8 mouse cellular contexts compared by ENCODE assay signal in genomic region chr5:146832769-146833448, GRCm38 (mm10). TPM values are rescaled to one million over a fixed set of nuclear protein-coding genes. Genes with fewer than 3 reads are reported as not detected.
DNase-seq lines count a peak whose midpoint lies in the region; ATAC-seq lines count a peak whose summit lies in the region.

TSS of gene Rpl21 (plus strand) at chr5:146832890.

- H3K4me2 ChIP-seq in heart, embryonic 14.5 days (ENCODE audit: low read length): peak within 1 kb of the TSS; percentile 88
- peak within 1 kb of the TSS; percentile 74 for H3K4me2 ChIP-seq in liver, embryonic 13.5 days
- peak within 1 kb of the TSS; percentile 80 for H3K4me2 ChIP-seq in stomach, embryonic 16.5 days (ENCODE audit: low read depth, low read length)

- H3K36me3 ChIP-seq in heart, embryonic 14.5 days (ENCODE audit: control insufficient read depth, insufficient read depth, low read length): peaks cover 41% of the 10 kb centered on the region
- peaks cover 42% of the 10 kb centered on the region for H3K36me3 ChIP-seq in liver, embryonic 13.5 days
- H3K36me3 ChIP-seq in stomach, embryonic 16.5 days (ENCODE audit: control insufficient read depth, insufficient read depth, low read length): peaks cover 21% of the 10 kb centered on the region

- peak; percentile 92 for ATAC-seq in CD4-positive, CD25-positive, alpha-beta regulatory T cell, adult 4 months
- peak; percentile 99 for ATAC-seq in heart, embryonic 14.5 days (ENCODE audit: insufficient number of reproducible peaks, insufficient read depth, low FRiP score, low read depth)
- ATAC-seq in liver, embryonic 13.5 days (ENCODE audit: low read depth): peak; percentile 94
- peak; percentile 98 for ATAC-seq in stomach, embryonic 16.5 days (ENCODE audit: insufficient read depth, low FRiP score)

- peak within 1 kb of the TSS; percentile 79 to 90 for H3K4me3 ChIP-seq in heart, embryonic 14.5 days (ENCODE audit: control insufficient read depth in 1 of 2, insufficient read depth in 1 of 2, low read depth in 1 of 2, low read length in 2 of 2)
- peak within 1 kb of the TSS; percentile 95 for H3K4me3 ChIP-seq in liver, embryonic 13.5 days (replicated peaks)
- peak within 1 kb of the TSS; percentile 85 for H3K4me3 ChIP-seq in stomach, embryonic 16.5 days (replicated peaks; ENCODE audit: low read length)

- H3K4me1 ChIP-seq in heart, embryonic 14.5 days (ENCODE audit: control insufficient read depth in 2 of 2, insufficient read depth in 2 of 2, low read length in 2 of 2): peaks cover 4 to 9% of the 10 kb centered on the region in 2 experiments; a peak in 3 of 4 replicates
- peaks cover 56% of the 10 kb centered on the region for H3K4me1 ChIP-seq in liver, embryonic 13.5 days (replicated peaks)
- H3K4me1 ChIP-seq in stomach, embryonic 16.5 days (ENCODE audit: control insufficient read depth, insufficient read depth, low read length): peaks cover 21% of the 10 kb centered on the region

- H3K27me3 ChIP-seq in heart, embryonic 14.5 days (ENCODE audit: control insufficient read depth, insufficient read depth, low read length): no peaks in the 10 kb centered on the region
- H3K27me3 ChIP-seq in liver, embryonic 13.5 days: no peaks in the 10 kb centered on the region
- H3K27me3 ChIP-seq in stomach, embryonic 16.5 days (ENCODE audit: control insufficient read depth, insufficient read depth, low read length): no peaks in the 10 kb centered on the region

- DNase-seq in c-Kit-negative CD71-positive TER-119-positive erythroid progenitor cells, embryonic 14.5 days (ENCODE audit: low read depth, low spot score): peak; percentile 90
- DNase-seq in fibroblast of lung, adult 2 months (ENCODE audit: low read depth): peak; percentile 93
- peak; percentile 95 for DNase-seq in kidney, postnatal 14 days
- peak; percentile 90 for DNase-seq in liver, embryonic 13.5 days
- peak; percentile 97 for DNase-seq in neural tube, embryonic 10.5 days (ENCODE audit: extremely low spot score, low spot score)

- H3K27ac ChIP-seq in heart, embryonic 14.5 days (replicated peaks in 1 of 2; ENCODE audit: control insufficient read depth in 1 of 2, insufficient read depth in 1 of 2, low read depth in 2 of 2, low read length in 2 of 2): peak within 1 kb of the TSS; percentile 83 to 91
- H3K27ac ChIP-seq in liver, embryonic 13.5 days: peak within 1 kb of the TSS; percentile 88
- peak within 1 kb of the TSS; percentile 78 for H3K27ac ChIP-seq in stomach, embryonic 16.5 days (ENCODE audit: low read length)

- under 1% methylated on average over 60 of the region's 60 CpGs for WGBS in heart, embryonic 14.5 days
- under 1% methylated on average over 60 of the region's 60 CpGs for WGBS in liver, embryonic 13.5 days (ENCODE audit: insufficient replicate concordance)
- WGBS in stomach, embryonic 16.5 days: under 1% methylated on average over 60 of the region's 60 CpGs

- H3K9ac ChIP-seq in heart, embryonic 14.5 days (ENCODE audit: low read length): peak within 1 kb of the TSS; percentile 92
- H3K9ac ChIP-seq in liver, embryonic 13.5 days: peak within 1 kb of the TSS; percentile 96
- peak within 1 kb of the TSS; percentile 96 for H3K9ac ChIP-seq in stomach, embryonic 16.5 days (ENCODE audit: low read length)

- H3K9me3 ChIP-seq in heart, embryonic 14.5 days (ENCODE audit: control insufficient read depth, low read length): no peaks in the 10 kb centered on the region
- no peaks in the 10 kb centered on the region for H3K9me3 ChIP-seq in liver, embryonic 13.5 days (replicated peaks)
- H3K9me3 ChIP-seq in stomach, embryonic 16.5 days (replicated peaks; ENCODE audit: control insufficient read depth, low read length): no peaks in the 10 kb centered on the region

RNA-seq across cellular contexts. Expression of gene Rpl21, which starts in this region (rescaled TPM):
- 1,000 to 10,000 TPM in 1 of 2 experiments, 100 to 1,000 TPM in 1; 776 to 1,168 TPM for polyA plus RNA-seq in CD4-positive, CD25-positive, alpha-beta regulatory T cell, adult 4 months (2017; shearing (Covaris generic))
- polyA plus RNA-seq in heart, embryonic 14.5 days (2014; fragmentation: Nextera tagmentation; extraction: Ambion mirVana): 410 and 435 TPM in 2 replicates
- polyA plus RNA-seq in liver, embryonic 13.5 days (2015; fragmentation: Nextera tagmentation; extraction: Ambion mirVana): 460 and 482 TPM in 2 replicates
- 401 and 513 TPM in 2 replicates for polyA plus RNA-seq in stomach, embryonic 16.5 days (2015; fragmentation: Nextera tagmentation; extraction: Ambion mirVana)

Comparison
In these comparisons a context has a peak if more than half of its experiments do, and no peak if none do; other contexts are left out.
1. Peak in every context shown above with its lines: DNase-seq, ATAC-seq, H3K4me3 ChIP-seq and H3K27ac ChIP-seq.